In the genomic region with DNA sequence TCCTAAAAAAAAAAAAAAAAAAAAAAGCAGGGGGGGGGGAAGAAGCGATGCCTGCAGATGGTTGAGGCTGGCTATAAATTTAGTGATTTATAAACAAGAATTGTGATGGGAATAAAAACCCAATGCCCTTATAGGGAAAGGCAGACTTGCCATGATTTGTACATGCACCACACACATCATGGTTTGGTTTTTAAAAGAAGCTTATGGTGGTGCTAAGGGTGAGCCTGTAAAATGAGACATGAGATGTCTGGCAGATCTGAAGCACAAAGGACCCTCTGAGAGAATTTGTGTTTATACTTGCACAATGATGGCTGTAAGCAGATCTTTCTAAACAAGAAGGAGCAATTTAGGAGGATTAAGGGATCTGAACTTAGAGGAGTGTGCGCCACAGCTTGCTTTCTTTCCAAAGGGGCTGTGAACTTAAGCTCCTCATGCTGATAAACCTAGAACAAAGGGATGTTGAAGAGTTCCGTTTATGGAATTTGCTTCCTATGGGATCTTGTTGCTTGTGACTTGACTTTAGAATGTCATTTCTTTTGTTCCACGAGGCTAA, we compare ENCODE assay signal across 24 mouse cellular contexts.
A peak's percentile ranks its signal among the peaks of the same experiment; 100 is the strongest.
DNase-seq lines count a peak whose midpoint lies in the region; ATAC-seq and TF ChIP-seq lines count a peak whose summit lies in the region.
"Had no signal": no experiment of that assay in that cellular context is flagged by ENCODE, and none has a peak within 500 bp of the region (broad histone marks: within the 10 kb centered on the region; RNA-seq: fewer than 3 reads in every experiment).

No protein-coding gene starts in this region.

- no peak overlapping the region for H3K4me3 ChIP-seq in lung, embryonic 15.5 days
- H3K4me3 ChIP-seq in lung, adult 2 months (replicated peaks; ENCODE audit: extremely low read depth, low read depth, low read length), result no peak overlapping the region
- no peak overlapping the region for H3K4me3 ChIP-seq in embryonic facial prominence, embryonic 11.5 days (ENCODE audit: low read depth, low read length)
- H3K4me3 ChIP-seq in stomach, embryonic 15.5 days (replicated peaks), result no peak overlapping the region
- H3K4me3 ChIP-seq: heart, embryonic 12.5 days; liver, embryonic 13.5 days had no signal

- TF ChIP-seq POLR2A in lung, adult 2 months (IDR thresholded peaks at IDR 0.05; ENCODE audit: borderline replicate concordance, extremely low read depth, low read depth, low read length), result no peak

- no peaks in the 10 kb centered on the region for H3K9me3 ChIP-seq in lung, embryonic 15.5 days
- no peaks in the 10 kb centered on the region for H3K9me3 ChIP-seq in embryonic facial prominence, embryonic 11.5 days (replicated peaks; ENCODE audit: control insufficient read depth, low read length)
- H3K9me3 ChIP-seq in stomach, embryonic 15.5 days, result no peaks in the 10 kb centered on the region
- H3K9me3 ChIP-seq: G1E; heart, embryonic 12.5 days; liver, embryonic 13.5 days had no signal

- TF ChIP-seq CTCF in lung, adult 2 months (IDR thresholded peaks at IDR 0.05; ENCODE audit: insufficient read depth, low read length), result no peak

- no peak for DNase-seq in lung, adult 2 months
- DNase-seq in retina, postnatal 1 day, result peak; percentile 21
- DNase-seq in retina, embryonic 14.5 days (ENCODE audit: low spot score), result no peak
- DNase-seq in embryonic facial prominence, embryonic 11.5 days (ENCODE audit: low spot score), result peak; percentile 61
- no peak for DNase-seq in kidney, postnatal 4 days
- DNase-seq: B cell, adult 2 months; cerebellum, adult 11 months; cerebellum, postnatal 14 days; gastrocnemius, postnatal 14 days; heart, adult 11 months; heart, postnatal 10 days; layer of hippocampus, adult 9-11 months; liver, embryonic 13.5 days; right cerebral cortex, postnatal 14 days; thymus, adult 2 months had no signal

- no peak overlapping the region for H3K4me2 ChIP-seq in lung, embryonic 15.5 days
- no peak overlapping the region for H3K4me2 ChIP-seq in embryonic facial prominence, embryonic 11.5 days (ENCODE audit: low read depth, low read length)
- no peak overlapping the region for H3K4me2 ChIP-seq in stomach, embryonic 15.5 days
- H3K4me2 ChIP-seq: heart, embryonic 12.5 days; liver, embryonic 13.5 days had no signal

- ATAC-seq in lung, embryonic 15.5 days (ENCODE audit: borderline replicate concordance, extremely low read depth, low FRiP score, low TSS enrichment), result peak; percentile 46; the same call in 1 of the 2 replicates
- no peak for ATAC-seq in embryonic facial prominence, embryonic 11.5 days (replicated peaks; ENCODE audit: insufficient number of reproducible peaks, low FRiP score, low TSS enrichment, low read depth)
- peak; percentile 18; the same call in 1 of the 2 replicates for ATAC-seq in stomach, embryonic 15.5 days (ENCODE audit: insufficient read depth, low FRiP score, low read depth)
- ATAC-seq: forebrain, embryonic 16.5 days; intestine, postnatal 0 days; lung, postnatal 0 days had no signal

- WGBS in lung, embryonic 15.5 days, result 47% methylated on average over 4 of the region's 4 CpGs
- 52% methylated on average over 4 of the region's 4 CpGs for WGBS in lung, adult 2 months
- 39% methylated on average over 4 of the region's 4 CpGs for WGBS in embryonic facial prominence, embryonic 11.5 days
- WGBS in stomach, embryonic 15.5 days, result 34% methylated on average over 4 of the region's 4 CpGs

- H3K4me1 ChIP-seq in lung, embryonic 15.5 days, result no peaks in the 10 kb centered on the region
- no peaks in the 10 kb centered on the region for H3K4me1 ChIP-seq in lung, adult 2 months (ENCODE audit: control insufficient read depth, insufficient read depth, low read length)
- H3K4me1 ChIP-seq in embryonic facial prominence, embryonic 11.5 days (ENCODE audit: control insufficient read depth, insufficient read depth, low read length), result no peaks in the 10 kb centered on the region
- H3K4me1 ChIP-seq in stomach, embryonic 15.5 days, result peaks cover 5% of the 10 kb centered on the region; the same call in 1 of the 2 replicates
- H3K4me1 ChIP-seq: liver, embryonic 13.5 days had no signal

- no peaks in the 10 kb centered on the region for H3K27me3 ChIP-seq in lung, embryonic 15.5 days
- H3K27me3 ChIP-seq in embryonic facial prominence, embryonic 11.5 days (ENCODE audit: control insufficient read depth, insufficient read depth, low read length), result no peaks in the 10 kb centered on the region
- H3K27me3 ChIP-seq in stomach, embryonic 15.5 days (replicated peaks), result no peaks in the 10 kb centered on the region
- H3K27me3 ChIP-seq: CH12.LX; heart, embryonic 12.5 days; liver, embryonic 13.5 days; Patski had no signal

- no peaks in the 10 kb centered on the region for H3K36me3 ChIP-seq in lung, embryonic 15.5 days
- H3K36me3 ChIP-seq in embryonic facial prominence, embryonic 11.5 days (replicated peaks; ENCODE audit: control insufficient read depth, insufficient read depth, low read depth, low read length), result no peaks in the 10 kb centered on the region
- H3K36me3 ChIP-seq in stomach, embryonic 15.5 days, result no peaks in the 10 kb centered on the region
- H3K36me3 ChIP-seq: G1E; heart, embryonic 12.5 days; liver, embryonic 13.5 days had no signal

- no peak overlapping the region for H3K9ac ChIP-seq in lung, embryonic 15.5 days
- H3K9ac ChIP-seq in embryonic facial prominence, embryonic 11.5 days (replicated peaks; ENCODE audit: low read length), result no peak overlapping the region
- no peak overlapping the region for H3K9ac ChIP-seq in stomach, embryonic 15.5 days
- H3K9ac ChIP-seq: heart, embryonic 12.5 days; liver, embryonic 13.5 days had no signal

- H3K27ac ChIP-seq in lung, embryonic 15.5 days, result no peak overlapping the region; the same call in 1 of the 2 replicates
- no peak overlapping the region for H3K27ac ChIP-seq in embryonic facial prominence, embryonic 11.5 days (replicated peaks; ENCODE audit: low read depth, low read length)
- H3K27ac ChIP-seq in stomach, embryonic 15.5 days, result no peak overlapping the region
- H3K27ac ChIP-seq: liver, embryonic 13.5 days had no signal

Comparison
In these comparisons a context has a peak if more than half of its experiments do, and no peak if none do; other contexts are left out.
1. DNase-seq: peak in retina, postnatal 1 day (single experiment) and embryonic facial prominence, embryonic 11.5 days (single experiment); none in lung, adult 2 months (single experiment), retina, embryonic 14.5 days (single experiment) and kidney, postnatal 4 days (0 of 2).